Mouse (Mus musculus) right cerebral cortex, postnatal 14 days (tissue): ENCODE results near the gene Isoc2a.

Experiments
- DNase-seq: peaks from one replicate; pipeline ENCODE4 v3.0.0; 2022

The Isoc2a gene

GRCm38 (mm10) chr7:4943223-4943815 is 66.4 kb downstream of the Isoc2a start:
- DNase-seq, result peak; percentile 91
